Mouse (Mus musculus) ES-E14 (cell line): Measurements from ENCODE around the gene Chst11.

Experiments
- MAFK ChIP-seq: IDR thresholded peaks from 2 replicates; pipeline ENCODE4 v1.6.1; 2014; ENCODE audit warnings: mild to moderate bottlenecking, low read depth, low read length, inconsistent platforms; ENCODE audit not compliant: insufficient read depth
- ZC3H11A ChIP-seq: IDR thresholded peaks from 2 replicates; pipeline ENCODE4 v1.6.1; 2012; ENCODE audit warnings: low read depth, mild to moderate bottlenecking, inconsistent platforms, low read length, borderline replicate concordance

DNA sequence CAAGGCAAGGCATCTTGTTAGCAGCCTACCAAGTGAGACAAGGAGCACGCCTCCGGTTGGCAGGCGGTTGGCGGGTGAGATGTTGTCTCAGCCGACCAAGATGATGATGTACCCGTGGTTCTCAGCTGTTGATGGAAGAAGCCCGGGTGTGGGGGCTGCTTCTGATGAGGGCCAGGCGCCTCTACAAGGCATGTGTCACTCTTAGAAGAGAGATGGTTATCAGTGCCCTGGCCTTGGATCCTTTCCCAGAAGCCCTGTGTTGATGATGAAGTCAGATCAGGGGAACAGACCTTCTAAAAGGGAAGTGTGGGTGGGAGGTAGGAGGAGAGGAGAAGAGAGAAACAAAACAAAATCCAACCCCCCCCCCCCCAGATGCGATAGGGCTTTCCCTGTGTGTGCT, 19.1 kb downstream of the Chst11 start:
- TF ChIP-seq MAFK (no peak), ZC3H11A (no peak)
